Comparison of ENCODE assay signal across 8 mouse cellular contexts in the genomic region with DNA sequence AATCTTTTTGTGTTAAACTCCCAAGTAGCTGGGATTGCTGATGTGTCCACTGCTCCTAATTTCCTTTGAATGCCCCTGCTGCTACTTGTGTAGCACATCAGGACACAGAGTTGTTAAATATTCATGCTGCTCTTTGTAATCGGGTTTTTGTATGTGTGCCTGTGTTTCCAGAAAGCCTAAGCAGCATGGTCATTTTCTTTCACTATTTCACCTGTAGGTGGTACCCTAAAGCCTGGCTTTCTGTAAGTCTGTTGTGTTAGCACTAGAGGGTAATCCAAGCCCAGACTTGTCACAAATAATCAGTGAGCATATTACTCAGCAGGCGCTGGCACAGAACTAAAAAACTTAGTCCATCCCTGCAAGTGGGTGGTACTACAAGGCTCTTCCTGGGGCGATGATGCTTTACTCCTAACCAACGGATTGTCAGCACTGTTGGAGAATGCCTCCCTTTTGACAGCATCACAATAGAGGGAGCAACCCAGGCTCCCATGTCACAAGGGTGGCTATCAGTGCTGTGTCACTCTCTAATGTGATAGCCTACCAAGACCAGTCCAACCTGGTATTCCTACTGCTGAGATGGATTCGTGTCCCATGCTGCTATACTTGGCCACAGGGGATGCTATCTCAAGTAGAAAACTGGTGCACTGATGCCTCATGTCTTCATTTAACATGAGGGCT. TPM values are rescaled to one million over a fixed set of nuclear protein-coding genes. Genes with fewer than 3 reads are reported as not detected.
DNase-seq lines count a peak whose midpoint lies in the region; ATAC-seq lines count a peak whose summit lies in the region.

No protein-coding gene starts in this region.

- H3K27ac ChIP-seq in hindbrain, embryonic 11.5 days (ENCODE audit: low read depth, low read length): no peak overlapping the region
- H3K27ac ChIP-seq in hindbrain, embryonic 10.5 days: no peak overlapping the region
- no peak overlapping the region for H3K27ac ChIP-seq in intestine, embryonic 15.5 days
- no peak overlapping the region for H3K27ac ChIP-seq in neural tube, embryonic 12.5 days

- H3K9me3 ChIP-seq in hindbrain, embryonic 11.5 days (ENCODE audit: control insufficient read depth, low read length): no peaks in the 10 kb centered on the region
- H3K9me3 ChIP-seq in hindbrain, embryonic 10.5 days: no peaks in the 10 kb centered on the region
- H3K9me3 ChIP-seq in intestine, embryonic 15.5 days: no peaks in the 10 kb centered on the region
- no peaks in the 10 kb centered on the region for H3K9me3 ChIP-seq in neural tube, embryonic 12.5 days

- WGBS in hindbrain, embryonic 11.5 days: 47% methylated on average over 5 of the region's 5 CpGs
- WGBS in hindbrain, embryonic 10.5 days: 45% methylated on average over 5 of the region's 5 CpGs
- 61% methylated on average over 5 of the region's 5 CpGs for WGBS in intestine, embryonic 15.5 days
- 48% methylated on average over 5 of the region's 5 CpGs for WGBS in neural tube, embryonic 12.5 days

- H3K4me3 ChIP-seq in hindbrain, embryonic 11.5 days (ENCODE audit: low read depth, low read length): no peak overlapping the region
- H3K4me3 ChIP-seq in hindbrain, embryonic 10.5 days: no peak overlapping the region
- no peak overlapping the region for H3K4me3 ChIP-seq in intestine, embryonic 15.5 days (replicated peaks)
- no peak overlapping the region for H3K4me3 ChIP-seq in neural tube, embryonic 12.5 days

- no peaks in the 10 kb centered on the region for H3K27me3 ChIP-seq in hindbrain, embryonic 11.5 days (ENCODE audit: control insufficient read depth, insufficient read depth, low read length)
- no peaks in the 10 kb centered on the region for H3K27me3 ChIP-seq in hindbrain, embryonic 10.5 days (ENCODE audit: insufficient read depth, poor library complexity, severe bottlenecking)
- H3K27me3 ChIP-seq in intestine, embryonic 15.5 days (replicated peaks): no peaks in the 10 kb centered on the region
- no peaks in the 10 kb centered on the region for H3K27me3 ChIP-seq in neural tube, embryonic 12.5 days (replicated peaks)

- H3K4me1 ChIP-seq in hindbrain, embryonic 11.5 days (replicated peaks; ENCODE audit: control insufficient read depth, insufficient read depth, low read length): no peaks in the 10 kb centered on the region
- H3K4me1 ChIP-seq in hindbrain, embryonic 10.5 days (replicated peaks): peaks cover 11% of the 10 kb centered on the region; the same call in 1 of the 2 replicates
- H3K4me1 ChIP-seq in intestine, embryonic 15.5 days (replicated peaks): no peaks in the 10 kb centered on the region
- no peaks in the 10 kb centered on the region for H3K4me1 ChIP-seq in neural tube, embryonic 12.5 days

- ATAC-seq in hindbrain, embryonic 11.5 days (ENCODE audit: low FRiP score): peak; percentile 51
- 0 out of 2 replicates have a peak, but pooled peaks have one; percentile 21 for ATAC-seq in intestine, embryonic 15.5 days
- ATAC-seq in neural tube, embryonic 12.5 days (ENCODE audit: low FRiP score, low read depth): peak; percentile 63

- no peaks in the 10 kb centered on the region for H3K36me3 ChIP-seq in hindbrain, embryonic 11.5 days (ENCODE audit: control insufficient read depth, insufficient read depth, low read length)
- no peaks in the 10 kb centered on the region for H3K36me3 ChIP-seq in hindbrain, embryonic 10.5 days
- no peaks in the 10 kb centered on the region for H3K36me3 ChIP-seq in intestine, embryonic 15.5 days
- no peaks in the 10 kb centered on the region for H3K36me3 ChIP-seq in neural tube, embryonic 12.5 days

- DNase-seq in hindbrain, embryonic 11.5 days (ENCODE audit: low spot score): peak; percentile 22
- no peak for DNase-seq in hindbrain, embryonic 10.5 days (ENCODE audit: low spot score)
- DNase-seq in CD4-positive helper T cell, adult 2 months (ENCODE audit: low read depth, low spot score): peak; percentile 66
- peak; percentile 38 to 40 for DNase-seq in adrenal gland, postnatal 36 days
- DNase-seq in frontal cortex, postnatal 10 days (ENCODE audit: low spot score in 2 of 2): no peak
- DNase-seq in heart, adult 8-10 months (ENCODE audit: low spot score): no peak

- no peak overlapping the region for H3K4me2 ChIP-seq in hindbrain, embryonic 11.5 days (replicated peaks; ENCODE audit: low read depth, low read length)
- no peak overlapping the region for H3K4me2 ChIP-seq in intestine, embryonic 15.5 days (replicated peaks)
- H3K4me2 ChIP-seq in neural tube, embryonic 12.5 days (replicated peaks): no peak overlapping the region

- H3K9ac ChIP-seq in hindbrain, embryonic 11.5 days (ENCODE audit: low read depth, low read length): no peak overlapping the region
- no peak overlapping the region for H3K9ac ChIP-seq in intestine, embryonic 15.5 days
- no peak overlapping the region for H3K9ac ChIP-seq in neural tube, embryonic 12.5 days

RNA-seq across cellular contexts. Expression of gene Tmem243, which starts 27.2 kb away (rescaled TPM):
- 21.2 and 23.9 TPM in 2 replicates for polyA plus RNA-seq in hindbrain, embryonic 11.5 days (2014; fragmentation: Nextera tagmentation; extraction: Ambion mirVana)
- 23.3 and 24.4 TPM in 2 replicates for polyA plus RNA-seq in hindbrain, embryonic 10.5 days (2016; fragmentation: Nextera tagmentation; extraction: Ambion mirVana)
- total RNA-seq in adrenal gland, postnatal 36 days (2021): 10 to 100 TPM; 18.6 to 56.8 TPM
- 21.9 and 26.6 TPM in 2 replicates for polyA plus RNA-seq in intestine, embryonic 15.5 days (2015; fragmentation: Nextera tagmentation; extraction: Ambion mirVana)
- polyA plus RNA-seq in neural tube, embryonic 12.5 days (2016; fragmentation: Nextera tagmentation; extraction: Ambion mirVana): 19.2 and 21.0 TPM in 2 replicates
- total RNA-seq in heart, adult 8-10 months (2022): 10 to 100 TPM in 2 of 4 experiments, 1 to 10 TPM in 2; 9.6 to 12.6 (median 10.1) TPM

Comparison
In these comparisons a context has a peak if more than half of its experiments do, and no peak if none do; other contexts are left out.
1. DNase-seq: peak in hindbrain, embryonic 11.5 days (single experiment), CD4-positive helper T cell, adult 2 months (single experiment) and adrenal gland, postnatal 36 days (2 of 2); none in hindbrain, embryonic 10.5 days (single experiment), frontal cortex, postnatal 10 days (0 of 2) and heart, adult 8-10 months (single experiment).
2. Peak in every context shown above with its lines, with median percentiles within 50 percentile points of each other: ATAC-seq.